Mouse (Mus musculus) heart, embryonic 11.5 days (tissue): ENCODE measurements at regions not wholly inside any gene's neighbourhood (a gene's known extent, or its start where the extent isn't known, plus 50 kb on each side); places are given as distances from the start of the nearest gene placed in this dataset.

ENCODE experiments used
- ATAC-seq: fragments of 200-750 bp; cut with Nextera tagmentation; replicated peaks from 2 replicates; pipeline ENCODE4 v1.8.0; 2017; ENCODE audit warnings: moderate library complexity; ENCODE audit not compliant: insufficient number of reproducible peaks, low FRiP score, low TSS enrichment
- H3K27ac ChIP-seq: fragments of 300-500 bp; sonication (generic); 2 replicates; pipeline ENCODE4 v1.5.1; 2014; ENCODE audit warnings: mild to moderate bottlenecking, low read depth, low read length
- H3K27me3 ChIP-seq: fragments of 300-500 bp; sonication (generic); 2 replicates; pipeline ENCODE4 v1.6.1; 2014; ENCODE audit warnings: mild to moderate bottlenecking, low read length, mixed read lengths; ENCODE audit not compliant: control insufficient read depth, insufficient read depth
- H3K36me3 ChIP-seq: fragments of 300-500 bp; sonication (generic); 2 replicates; pipeline ENCODE4 v1.6.1; 2014; ENCODE audit warnings: mild to moderate bottlenecking, low read length, moderate library complexity, mixed read lengths; ENCODE audit not compliant: control insufficient read depth, insufficient read depth
- H3K4me1 ChIP-seq: fragments of 300-500 bp; sonication (generic); 2 replicates; pipeline ENCODE4 v1.6.1; 2014; ENCODE audit warnings: low read length; ENCODE audit not compliant: control insufficient read depth, insufficient read depth
- H3K4me2 ChIP-seq: fragments of 300-500 bp; sonication (generic); 2 replicates; pipeline ENCODE4 v1.6.1; 2014; ENCODE audit warnings: mild to moderate bottlenecking, moderate library complexity
- H3K4me3 ChIP-seq: fragments of 300-500 bp; sonication (generic); 2 replicates; pipeline ENCODE4 v1.5.1; 2014; ENCODE audit warnings: low read depth, low read length
- H3K9ac ChIP-seq: fragments of 300-500 bp; sonication (generic); 2 replicates; pipeline ENCODE4 v1.6.1; 2014; ENCODE audit warnings: mild to moderate bottlenecking, low read depth, low read length, moderate library complexity
- H3K9me3 ChIP-seq: fragments of 300-500 bp; sonication (generic); replicated peaks from 2 replicates; pipeline ENCODE4 v1.6.1; 2016; ENCODE audit warnings: low read length; ENCODE audit not compliant: control insufficient read depth
- WGBS: fragments of 180-500 bp; shearing (Covaris S2); extraction: QIAGEN DNeasy Blood & Tissue Kit; methylation state at CpG from one replicate; pipeline ENCODE4 v1.1.7; 2014; ENCODE audit not compliant: insufficient replicate concordance; 5-methylcytosine and 5-hydroxymethylcytosine counted together

DNA sequence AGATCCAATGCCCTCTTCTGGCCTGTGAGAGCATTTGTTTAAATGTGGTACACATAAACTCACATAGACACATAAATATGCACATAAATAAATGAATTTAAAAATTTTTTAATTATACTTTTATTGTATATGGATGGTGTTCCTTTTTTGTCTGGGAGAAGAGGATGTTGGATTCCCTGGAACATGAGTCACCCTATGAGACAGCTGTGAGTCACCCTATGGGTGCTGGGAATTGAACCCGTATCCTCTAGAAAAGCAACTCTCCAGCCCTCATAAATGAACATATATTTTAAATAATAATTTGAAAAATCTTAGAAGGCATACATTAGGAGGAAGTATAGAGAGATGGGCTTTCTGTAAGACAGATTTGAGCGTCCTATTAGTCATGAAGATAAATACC is 76.1 kb upstream of the Dynlt3 start:
- Histone ChIP-seq H3K4me3 (no peak overlapping the region), H3K9me3 (no peaks in the 10 kb centered on the region), H3K4me1 (no peaks in the 10 kb centered on the region), H3K36me3 (no peaks in the 10 kb centered on the region), H3K4me2 (no peak overlapping the region), H3K27ac (no peak overlapping the region), H3K27me3 (no peaks in the 10 kb centered on the region), H3K9ac (no peak overlapping the region)
- ATAC-seq = no peak
- WGBS = 69% methylated on average over 2 of the region's 2 CpGs

DNA sequence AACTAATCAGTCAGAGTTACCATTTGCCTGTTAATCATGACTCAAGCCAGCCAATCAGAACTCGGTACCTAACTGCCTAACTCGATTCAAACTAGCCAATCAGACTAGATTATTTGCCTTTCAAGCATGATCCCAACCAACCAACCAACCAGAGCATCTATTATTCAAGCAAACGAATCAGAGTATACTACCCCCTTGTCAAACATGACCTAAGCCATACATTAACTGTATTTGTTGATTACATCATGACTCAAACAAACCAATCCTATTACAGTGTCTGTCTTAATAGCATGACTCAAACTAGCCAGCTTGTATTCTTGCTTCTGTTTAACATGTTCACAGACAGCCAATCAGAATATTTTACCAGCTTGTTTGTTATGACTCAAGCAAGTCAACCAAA is 79.7 kb upstream of the Dynlt3 start:
- Histone ChIP-seq H3K36me3 (no peaks in the 10 kb centered on the region), H3K9me3 (no peaks in the 10 kb centered on the region), H3K4me3 (no peak overlapping the region), H3K27me3 (no peaks in the 10 kb centered on the region), H3K27ac (no peak overlapping the region), H3K4me2 (no peak overlapping the region), H3K4me1 (no peaks in the 10 kb centered on the region), H3K9ac (no peak overlapping the region)
- ATAC-seq = no peak
- 76% methylated on average over 3 of the region's 3 CpGs for WGBS

DNA sequence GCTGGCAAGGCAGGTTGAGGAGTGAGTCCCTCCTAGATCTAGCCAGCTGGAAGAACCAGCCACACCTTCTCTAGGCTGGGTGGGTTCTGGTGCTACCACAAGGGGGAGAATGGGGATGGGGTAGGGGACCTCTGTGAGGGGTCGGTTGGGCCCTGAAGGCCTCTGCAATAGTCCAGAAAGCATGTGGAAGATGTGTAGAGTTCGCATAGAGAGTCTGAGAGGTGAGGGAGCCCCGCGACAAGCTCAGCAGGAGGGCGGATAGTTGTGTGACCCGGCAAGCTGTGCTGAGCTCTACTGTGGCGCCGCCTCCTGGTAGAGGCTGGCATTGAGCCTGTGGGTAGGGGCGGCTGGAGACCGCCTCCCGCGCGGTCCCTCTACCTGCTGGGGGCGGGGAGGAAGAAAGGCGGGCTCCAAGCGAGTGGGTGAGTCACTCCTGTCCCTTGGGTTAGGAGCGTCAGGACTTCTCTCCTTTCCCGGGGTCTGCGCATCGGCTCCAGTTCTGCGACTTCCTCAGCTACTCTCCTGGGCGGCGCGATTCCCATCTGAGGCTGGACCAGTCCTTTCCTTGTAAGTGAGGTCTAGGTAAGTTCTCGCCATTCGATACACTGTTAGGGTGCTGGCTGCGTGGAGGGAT is 84.6 kb upstream of the Dynlt3 start:
- WGBS = 21% methylated on average over 18 of the region's 27 CpGs
- Histone ChIP-seq H3K4me1 (no peaks in the 10 kb centered on the region), H3K9ac (no peak overlapping the region), H3K4me3 (peak overlapping the region; percentile 27), H3K4me2 (peak overlapping the region; percentile 58), H3K9me3 (no peaks in the 10 kb centered on the region), H3K27ac (no peak overlapping the region), H3K36me3 (no peaks in the 10 kb centered on the region), H3K27me3 (no peaks in the 10 kb centered on the region)
- peak; percentile 49 for ATAC-seq

DNA sequence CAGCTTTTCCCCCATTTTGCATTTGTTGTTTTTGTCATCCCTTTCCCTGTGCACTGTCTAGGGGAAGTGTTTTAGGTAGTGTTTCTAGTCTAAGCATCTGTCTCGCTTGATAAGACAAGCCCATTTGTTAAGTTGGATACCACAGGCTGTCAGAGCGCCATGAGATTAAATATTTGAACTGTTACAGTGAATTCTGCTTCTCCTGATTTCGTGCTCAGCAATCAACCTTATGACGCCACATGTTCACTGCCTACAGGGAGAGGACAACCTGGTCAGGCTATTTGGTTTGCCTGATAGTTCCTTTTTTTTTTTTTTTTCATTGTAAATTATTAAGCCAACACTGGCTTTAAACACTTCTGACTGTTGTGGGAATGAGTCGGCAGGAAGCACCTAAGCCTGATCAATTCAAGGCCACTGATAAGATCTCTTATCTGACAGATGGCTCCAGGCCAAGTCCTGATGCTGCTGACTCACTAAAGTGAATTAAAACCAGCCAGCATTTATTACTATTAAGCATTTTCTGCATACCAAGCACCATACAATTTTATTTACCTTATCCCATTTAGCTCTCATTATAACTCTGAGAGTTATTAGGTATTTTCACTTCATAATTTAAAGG is 90.3 kb upstream of the Dynlt3 start:
- no peak for ATAC-seq
- Histone ChIP-seq H3K27me3 (no peaks in the 10 kb centered on the region), H3K4me2 (no peak overlapping the region), H3K27ac (no peak overlapping the region), H3K9ac (no peak overlapping the region), H3K36me3 (no peaks in the 10 kb centered on the region), H3K9me3 (no peaks in the 10 kb centered on the region), H3K4me3 (no peak overlapping the region), H3K4me1 (no peaks in the 10 kb centered on the region)
- 42% methylated on average over 5 of the region's 5 CpGs for WGBS

DNA sequence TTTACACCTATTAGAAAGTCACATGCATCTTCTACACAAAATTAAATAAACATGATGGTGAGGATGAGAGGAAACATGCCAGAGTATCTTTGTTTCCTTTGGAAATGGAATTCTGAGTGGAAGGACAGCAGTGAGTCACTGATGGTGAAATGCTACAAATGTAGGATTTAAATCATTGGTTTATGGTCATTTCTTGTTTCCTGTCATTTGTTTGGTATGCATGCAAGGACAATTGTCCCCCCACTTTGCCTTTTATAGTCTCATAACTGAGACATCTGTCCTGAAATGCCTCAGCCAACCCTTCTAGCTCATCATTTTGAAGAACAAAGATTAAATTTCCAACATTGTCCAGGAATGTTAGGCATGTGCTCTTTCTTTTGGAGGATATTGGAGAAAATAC is 77.2 kb upstream of the Hypm start:
- H3K4me3 ChIP-seq = no peak overlapping the region
- H3K4me2 ChIP-seq = no peak overlapping the region
- no peak overlapping the region for H3K9ac ChIP-seq
- no peak for ATAC-seq
- no peaks in the 10 kb centered on the region for H3K36me3 ChIP-seq
- no peaks in the 10 kb centered on the region for H3K27me3 ChIP-seq
- no peaks in the 10 kb centered on the region for H3K4me1 ChIP-seq
- no peaks in the 10 kb centered on the region for H3K9me3 ChIP-seq
- H3K27ac ChIP-seq = no peak overlapping the region

DNA sequence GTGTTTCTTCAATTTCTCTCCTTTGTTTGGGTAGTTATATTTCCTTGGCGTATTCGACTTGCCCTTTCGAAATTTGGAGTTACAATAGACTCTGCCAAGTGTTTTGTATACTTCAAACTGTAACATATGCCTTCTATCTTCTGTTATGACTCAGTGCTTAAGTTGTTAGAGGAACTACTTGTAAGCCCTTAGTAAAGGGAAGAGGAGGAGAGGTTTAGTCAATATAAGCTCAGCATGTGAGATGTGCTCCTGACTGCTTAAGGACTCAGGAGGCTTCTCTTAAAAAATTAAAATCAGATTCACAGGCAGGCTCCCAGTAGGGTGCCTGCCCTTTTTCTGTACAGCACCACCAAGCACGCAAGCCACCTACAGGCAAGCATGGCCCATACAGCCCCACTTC is 69.2 kb upstream of the Hypm start:
- Histone ChIP-seq H3K9me3 (no peaks in the 10 kb centered on the region), H3K27me3 (no peaks in the 10 kb centered on the region), H3K27ac (no peak overlapping the region), H3K4me3 (no peak overlapping the region), H3K9ac (no peak overlapping the region), H3K4me1 (no peaks in the 10 kb centered on the region), H3K4me2 (no peak overlapping the region), H3K36me3 (no peaks in the 10 kb centered on the region)
- WGBS = 80% methylated on average over 4 of the region's 4 CpGs
- ATAC-seq = no peak

DNA sequence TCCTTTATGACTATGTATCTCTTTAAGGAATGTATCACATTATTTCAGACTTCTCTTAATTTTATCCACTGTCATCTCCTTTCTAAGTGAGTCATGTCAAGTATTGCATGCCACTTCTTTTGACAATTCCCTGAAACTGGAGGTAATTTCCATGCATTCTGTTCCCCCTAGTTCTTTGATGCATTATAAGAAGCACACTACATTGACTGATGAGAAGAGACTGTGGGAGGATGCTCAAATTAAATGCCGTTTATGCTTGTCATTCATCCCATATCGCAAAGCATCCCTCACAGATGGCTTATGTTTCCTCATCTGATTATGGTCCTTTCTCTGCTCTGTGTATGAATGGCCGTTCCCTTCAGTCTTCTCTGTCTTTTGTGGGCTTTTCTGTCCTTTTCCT is 57.2 kb upstream of the Hypm start:
- Histone ChIP-seq H3K4me2 (no peak overlapping the region), H3K4me1 (no peaks in the 10 kb centered on the region), H3K4me3 (no peak overlapping the region), H3K9me3 (no peaks in the 10 kb centered on the region), H3K36me3 (no peaks in the 10 kb centered on the region), H3K27me3 (no peaks in the 10 kb centered on the region), H3K9ac (no peak overlapping the region), H3K27ac (no peak overlapping the region)
- 77% methylated on average over 3 of the region's 3 CpGs for WGBS
- ATAC-seq = no peak
